Mouse (Mus musculus): ENCODE data around the gene Lysmd1.

DNA sequence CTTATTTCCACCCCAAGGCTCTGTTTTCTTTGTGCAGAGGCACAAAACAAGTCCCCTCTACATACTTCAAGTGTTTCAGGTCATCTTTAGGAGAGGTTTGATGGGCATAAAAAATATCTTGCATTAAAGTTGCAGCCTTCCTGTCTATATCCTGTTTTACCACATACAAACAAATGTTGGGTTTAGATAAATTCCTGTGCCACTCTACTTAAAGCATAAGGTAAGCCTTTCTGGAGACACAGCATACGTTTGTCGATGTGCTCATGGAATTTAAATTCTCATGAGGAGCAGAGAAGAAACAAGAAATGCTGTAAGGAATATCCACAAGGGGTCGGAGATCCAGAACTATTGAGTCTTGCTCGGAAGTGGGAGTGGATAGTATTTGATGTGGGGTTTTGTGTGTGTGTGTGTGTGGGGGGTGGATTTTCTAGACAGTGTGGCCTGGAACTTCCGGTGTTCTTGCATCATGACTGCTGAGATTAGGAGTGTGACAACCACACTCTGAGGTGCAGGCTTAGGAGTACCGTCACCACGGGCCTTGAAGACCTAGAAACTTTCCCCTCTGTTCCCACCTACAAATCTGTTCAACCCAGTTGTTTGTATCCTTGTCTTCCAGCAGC lies 1.7 kb downstream of the Lysmd1 start:
- no peak for TF ChIP-seq USF1 (IDR thresholded peaks at IDR 0.05; ENCODE audit: low read depth)
- no peak for TF ChIP-seq MYOG (IDR thresholded peaks at IDR 0.05; ENCODE audit: control insufficient read depth in 1 of 3, insufficient read depth in 1 of 3, insufficient read length in 2 of 3, low read depth in 2 of 3)
- TF ChIP-seq POLR2A (IDR thresholded peaks at IDR 0.05; ENCODE audit: insufficient read length, low read depth) = no peak
- no peak for TF ChIP-seq POLR2AphosphoS2 (IDR thresholded peaks at IDR 0.05; ENCODE audit: insufficient read length, low read depth)
- no peak for TF ChIP-seq E2F4 (IDR thresholded peaks at IDR 0.05; ENCODE audit: insufficient read depth)
- no peak for TF ChIP-seq MYOD1 (IDR thresholded peaks at IDR 0.05; ENCODE audit: control insufficient read depth in 1 of 3, insufficient read length in 2 of 3, low read depth in 2 of 3)
- no peak for TF ChIP-seq SRF (IDR thresholded peaks at IDR 0.05; ENCODE audit: control insufficient read depth, insufficient read length, low read depth)
